Mouse (Mus musculus): ENCODE results near the gene Tvp23b.

Gene Tvp23b

GRCm38 (mm10) chr11:62943538-62943937, 64.3 kb downstream of the Tvp23b start:
- no peak for DNase-seq (ENCODE audit: low spot score)

GRCm38 (mm10) chr11:62945514-62945913, 66.3 kb downstream of the Tvp23b start:
- no peak for DNase-seq (ENCODE audit: low spot score)

DNA sequence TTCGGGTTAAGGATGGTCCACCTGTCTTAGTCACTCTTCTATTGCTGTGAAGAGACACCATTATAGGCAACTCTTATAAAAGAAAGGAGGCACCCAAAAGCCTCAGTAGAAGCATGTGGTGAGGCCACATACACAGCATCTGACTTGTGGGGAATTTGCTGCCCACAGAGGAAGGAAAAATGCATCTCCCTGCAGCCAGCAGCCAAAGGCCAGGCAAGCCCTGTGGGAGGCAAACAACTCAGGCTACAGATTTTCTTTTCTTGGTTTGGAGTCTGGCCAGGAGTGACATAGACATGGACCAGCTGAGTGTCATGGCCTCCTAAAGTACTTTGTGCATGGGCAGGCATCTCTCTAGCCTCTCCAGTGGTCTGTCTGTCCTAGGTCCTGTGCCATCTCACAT, 70.3 kb downstream of the Tvp23b start:
- DNase-seq (ENCODE audit: low spot score), result no peak

GRCm38 (mm10) chr11:62951012-62951411, 71.8 kb downstream of the Tvp23b start, which contains the start of gene Cdrt4:
Cdrt4 (plus strand) TSS chr11:62951193.
- DNase-seq (ENCODE audit: low spot score), result no peak

DNA sequence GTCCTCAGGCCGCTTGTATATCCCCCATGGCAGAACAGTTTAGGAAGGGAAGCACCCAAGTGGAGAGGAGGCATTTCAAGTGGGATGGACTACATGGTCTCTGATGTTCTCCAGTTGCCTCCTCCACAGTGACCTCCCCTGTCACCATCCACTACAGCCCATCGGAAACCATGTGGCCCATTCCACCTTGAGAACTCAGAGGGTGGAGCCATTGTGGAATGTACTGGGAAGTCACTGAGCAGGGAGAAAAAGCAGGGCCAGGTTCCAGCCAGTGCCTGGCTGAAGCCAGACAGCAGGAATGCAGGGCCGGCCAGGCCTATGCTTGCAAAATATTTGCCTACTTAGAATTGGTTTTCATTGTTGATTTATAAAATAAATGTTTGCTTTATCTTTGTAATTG, 75.5 kb downstream of the Tvp23b start:
- no peak for DNase-seq (ENCODE audit: low spot score)

GRCm38 (mm10) chr11:62955186-62955585, 75.9 kb downstream of the Tvp23b start:
- no peak for DNase-seq (ENCODE audit: low spot score)

DNA sequence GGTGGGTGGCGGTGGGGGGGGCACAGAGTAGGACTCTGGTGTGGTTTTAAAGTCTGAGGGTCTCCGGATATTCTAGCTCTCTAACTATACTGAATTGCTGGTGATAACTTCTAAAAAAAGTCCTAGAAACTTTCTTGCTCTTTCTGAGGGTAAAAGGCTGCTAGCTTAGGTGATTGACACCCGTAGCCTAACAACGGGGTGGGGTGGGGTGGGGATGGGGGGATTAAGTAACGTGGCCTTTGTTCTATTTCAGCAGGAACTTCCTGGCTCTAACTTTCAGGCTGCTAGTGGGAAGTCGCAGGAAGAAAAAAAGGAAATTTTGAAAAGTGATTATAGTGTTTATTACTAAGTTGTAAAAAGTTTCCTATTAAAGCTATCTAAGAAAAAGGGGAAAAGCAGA, 76.5 kb downstream of the Tvp23b start:
- DNase-seq (ENCODE audit: low spot score), result no peak

DNA sequence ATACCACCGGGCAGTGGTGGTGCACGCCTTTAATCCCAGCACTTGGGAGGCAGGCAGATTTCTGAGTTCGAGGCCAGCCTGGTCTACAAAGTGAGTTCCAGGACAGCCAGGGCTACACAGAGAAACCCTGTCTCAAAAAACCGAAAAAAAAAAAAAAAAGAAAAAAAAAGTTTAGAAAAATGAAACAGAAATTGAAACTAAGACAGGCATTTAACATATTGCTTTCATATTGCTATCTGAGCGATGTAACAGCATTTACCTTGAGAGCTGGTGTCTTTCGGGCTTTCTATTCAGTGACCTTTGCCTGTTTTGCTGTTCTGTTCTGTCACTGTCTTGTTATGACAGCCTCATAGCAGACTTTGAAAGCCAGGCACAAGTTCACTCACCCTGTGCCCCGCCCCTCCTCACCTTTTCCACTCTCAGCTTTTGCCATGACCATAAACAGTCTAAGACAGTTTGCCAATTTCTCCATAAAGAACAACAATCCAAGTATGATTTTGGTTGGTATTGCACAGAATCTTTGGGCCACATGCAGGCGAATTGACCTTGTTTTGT, 78.4 kb downstream of the Tvp23b start:
- no peak for DNase-seq (ENCODE audit: low spot score)

GRCm38 (mm10) chr11:62963292-62963691, 84.0 kb downstream of the Tvp23b start:
- no peak for DNase-seq (ENCODE audit: low spot score)

DNA sequence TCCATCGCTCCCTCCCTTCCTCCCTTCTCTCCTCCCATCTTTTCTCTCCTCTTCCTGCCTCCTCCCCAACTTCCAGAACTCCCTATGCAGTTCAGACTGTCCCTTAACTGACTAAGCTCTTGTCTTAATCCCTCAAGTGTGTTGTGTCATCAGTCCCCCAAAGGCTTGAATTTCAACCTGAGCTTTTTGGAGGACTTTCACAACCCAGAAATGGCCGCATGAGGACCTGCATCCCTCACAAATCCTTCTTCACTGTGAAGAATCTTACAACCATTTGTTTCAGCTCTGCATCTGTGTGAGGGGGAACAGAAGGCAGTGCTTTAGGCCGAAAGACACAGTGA, 87.1 kb downstream of the Tvp23b start:
- DNase-seq (ENCODE audit: low spot score), result no peak
